Mouse (Mus musculus) right cerebral cortex, postnatal 10 days (tissue): ENCODE measurements around the gene Hoxb9.

Experiments used
- DNase-seq, 2 experiments: peaks; one replicate each; pipeline ENCODE4 v3.0.0; 2021; ENCODE audit warnings: low spot score in 2 of 2

Gene Hoxb9

GRCm38 (mm10) chr11:96267021-96267920, 4.0 kb upstream of the Hoxb9 start:
- no peak for DNase-seq

- DNase-seq, result no peak
These were observed 3.1 kb upstream of the Hoxb9 start for GRCm38 (mm10) chr11:96268031-96268745.

GRCm38 (mm10) chr11:96269869-96270268, 1.4 kb upstream of the Hoxb9 start:
- no peak for DNase-seq

GRCm38 (mm10) chr11:96271541-96272011, 319 bp downstream of the Hoxb9 start:
- no peak for DNase-seq

- no peak for DNase-seq
These were observed 1.0 kb downstream of the Hoxb9 start for GRCm38 (mm10) chr11:96272024-96272921.

- DNase-seq, result no peak
These were observed 3.2 kb downstream of the Hoxb9 start for GRCm38 (mm10) chr11:96274428-96274827.

- no peak for DNase-seq
These were observed 4.6 kb downstream of the Hoxb9 start for GRCm38 (mm10) chr11:96275896-96276295.

GRCm38 (mm10) chr11:96277151-96278044, 6.1 kb downstream of the Hoxb9 start:
- DNase-seq, result no peak

- DNase-seq, result no peak
These were observed 7.1 kb downstream of the Hoxb9 start for GRCm38 (mm10) chr11:96278324-96278723.

GRCm38 (mm10) chr11:96278773-96279172, 7.5 kb downstream of the Hoxb9 start:
- peak; percentile 81 to 88 for DNase-seq

- no peak for DNase-seq
These were observed 8.4 kb downstream of the Hoxb9 start for GRCm38 (mm10) chr11:96279421-96280233.

- no peak for DNase-seq
These were observed 9.4 kb downstream of the Hoxb9 start for GRCm38 (mm10) chr11:96280399-96281378.

- no peak for DNase-seq
These were observed 10.1 kb downstream of the Hoxb9 start for GRCm38 (mm10) chr11:96281396-96281795.

- DNase-seq, result no peak
These were observed 10.8 kb downstream of the Hoxb9 start, which contains the start of gene Hoxb8 for GRCm38 (mm10) chr11:96281855-96282570. Gene Hoxb8, plus strand, starts transcription at chr11:96281905.

GRCm38 (mm10) chr11:96282795-96283430, 11.7 kb downstream of the Hoxb9 start:
- DNase-seq, result no peak

- DNase-seq, result no peak
These were observed 12.9 kb downstream of the Hoxb9 start for GRCm38 (mm10) chr11:96284041-96284749.
